Mouse (Mus musculus) bone marrow, adult 2 months (tissue): Measurements from ENCODE around the gene Bach1.

ENCODE experiments used
- CTCF ChIP-seq: fragments of 200-500 bp; IDR thresholded peaks from 2 replicates; pipeline ENCODE4 v1.5.1; 2011; ENCODE audit warnings: low read length, control low read depth; ENCODE audit not compliant: control insufficient read depth, insufficient read depth
- POLR2A ChIP-seq: fragments of 200-500 bp; IDR thresholded peaks from 2 replicates; pipeline ENCODE4 v1.6.1; 2011; ENCODE audit warnings: low read depth, mild to moderate bottlenecking, control low read depth, low read length, borderline replicate concordance; ENCODE audit not compliant: control insufficient read depth

DNA sequence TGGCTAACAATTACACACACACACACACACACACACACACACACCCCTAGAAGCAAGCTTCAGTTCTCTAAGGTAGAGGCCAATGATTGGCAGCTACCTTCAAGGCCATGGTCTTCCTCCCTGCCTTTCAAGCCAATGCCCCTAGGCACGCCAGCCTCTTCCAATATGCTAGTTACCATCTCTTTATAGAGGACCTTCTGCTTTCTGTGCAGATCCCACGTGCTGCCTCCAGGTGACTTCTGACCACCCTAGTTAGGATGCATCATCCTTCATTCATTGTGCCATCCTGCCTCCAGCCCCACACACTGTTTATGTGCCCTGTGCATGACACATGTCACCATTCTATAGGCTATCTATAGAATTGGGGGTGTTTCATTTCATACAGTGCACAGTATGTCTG is 45.6 kb downstream of the Bach1 start:
- no peak for TF ChIP-seq POLR2A
- no peak for TF ChIP-seq CTCF
